Mouse (Mus musculus) MEL (cell line): ENCODE data around the gene Tssk3. TPM values are rescaled to one million over a fixed set of nuclear protein-coding genes. Genes with fewer than 3 reads are reported as not detected.

ENCODE experiments used
- DNase-seq: peaks from one replicate; pipeline ENCODE4 v3.0.0; 2011; ENCODE audit warnings: low read depth, low spot score
- H3K27ac ChIP-seq: 2 replicates; pipeline ENCODE4 v1.5.1; 2012; ENCODE audit warnings: low read depth, mild to moderate bottlenecking, control low read depth, low read length, moderate library complexity; ENCODE audit not compliant: control insufficient read depth
- H3K27me3 ChIP-seq, 2 experiments: fragments of 150-350 bp in 1 of 2; sonication (generic) in 1 of 2; 2 replicates each; pipeline ENCODE4 v1.6.1; 2012; ENCODE audit warnings: low read length in 2 of 2, mild to moderate bottlenecking in 2 of 2, improper control_type of control experiment in 1 of 2, moderate library complexity in 1 of 2; ENCODE audit not compliant: insufficient read depth in 2 of 2, control insufficient read depth in 1 of 2
- H3K36me3 ChIP-seq, 2 experiments: 2 replicates each; pipeline ENCODE4 v1.6.1; 2012 to 2014; ENCODE audit warnings: low read length in 2 of 2, improper control_type of control experiment in 1 of 2, inconsistent platforms in 1 of 2, mild to moderate bottlenecking in 1 of 2; ENCODE audit not compliant: insufficient read depth in 2 of 2, control insufficient read depth in 1 of 2
- H3K4me1 ChIP-seq, 2 experiments: fragments of 150-350 bp in 1 of 2; sonication (generic) in 1 of 2; 2 replicates each; pipeline ENCODE4 v1.6.1; 2012; ENCODE audit warnings: low read length in 2 of 2, improper control_type of control experiment in 1 of 2, mild to moderate bottlenecking in 1 of 2; ENCODE audit not compliant: insufficient read depth in 2 of 2, control insufficient read depth in 1 of 2
- H3K4me3 ChIP-seq, 2 experiments: fragments of 150-350 bp in 1 of 2; sonication (generic) in 1 of 2; 2 replicates each; pipeline ENCODE4 v1.5.1; 2012; ENCODE audit warnings: low read depth in 2 of 2, low read length in 2 of 2, mild to moderate bottlenecking in 2 of 2, moderate library complexity in 2 of 2, control low read depth in 1 of 2, improper control_type of control experiment in 1 of 2; ENCODE audit not compliant: control insufficient read depth in 1 of 2, insufficient read depth in 1 of 2
- H3K79me2 ChIP-seq: 2 replicates; pipeline ENCODE4 v1.6.1; 2012; ENCODE audit warnings: mild to moderate bottlenecking, low read length, moderate library complexity; ENCODE audit not compliant: control insufficient read depth, poor library complexity, insufficient read depth
- H3K9ac ChIP-seq: 2 replicates; pipeline ENCODE4 v1.6.1; 2012; ENCODE audit warnings: low read depth, mild to moderate bottlenecking, control low read depth, low read length, moderate library complexity; ENCODE audit not compliant: control insufficient read depth, poor library complexity, severe bottlenecking
- H3K9me3 ChIP-seq: fragments of 150-350 bp; sonication (generic); replicated peaks from 2 replicates; pipeline ENCODE4 v1.6.1; 2012; ENCODE audit warnings: mild to moderate bottlenecking, low read length, improper control_type of control experiment, moderate library complexity; ENCODE audit not compliant: insufficient read depth
- CHD1 ChIP-seq: IDR thresholded peaks from 2 replicates; pipeline ENCODE4 v1.6.1; 2012; ENCODE audit warnings: low read depth, mild to moderate bottlenecking, inconsistent platforms, low read length, improper control_type of control experiment
- CHD2 ChIP-seq: IDR thresholded peaks from 2 replicates; pipeline ENCODE4 v1.6.1; 2011; ENCODE audit warnings: low read length, improper control_type of control experiment
- JUND ChIP-seq: IDR thresholded peaks from 2 replicates; pipeline ENCODE4 v1.6.1; 2011; ENCODE audit warnings: low read depth, mild to moderate bottlenecking, improper control_type of control experiment, low read length
- MEF2A ChIP-seq: IDR thresholded peaks from 2 replicates; pipeline ENCODE4 v1.6.1; 2014; ENCODE audit warnings: low read depth, mild to moderate bottlenecking, inconsistent platforms, low read length, improper control_type of control experiment; ENCODE audit not compliant: poor library complexity, insufficient replicate concordance, severe bottlenecking; ENCODE audit errors: extremely low read depth
- MXI1 ChIP-seq: IDR thresholded peaks from 2 replicates; pipeline ENCODE4 v1.6.1; 2011; ENCODE audit warnings: mild to moderate bottlenecking, low read depth, low read length, improper control_type of control experiment
- MYB ChIP-seq: IDR thresholded peaks from 2 replicates; pipeline ENCODE4 v1.6.1; 2011; ENCODE audit warnings: mild to moderate bottlenecking, low read depth, low read length, improper control_type of control experiment
- MYC ChIP-seq: IDR thresholded peaks from 2 replicates; pipeline ENCODE4 v1.6.1; 2011; ENCODE audit warnings: low read depth, mild to moderate bottlenecking, low read length, improper control_type of control experiment, moderate library complexity
- POLR2A ChIP-seq, 2 experiments: IDR thresholded peaks; 2 replicates each; pipeline ENCODE4 v1.6.1; 2011 to 2012; ENCODE audit warnings: low read length in 2 of 2, mild to moderate bottlenecking in 2 of 2, control low read depth in 1 of 2, improper control_type of control experiment in 1 of 2, low read depth in 1 of 2, moderate library complexity in 1 of 2; ENCODE audit not compliant: control insufficient read depth in 1 of 2, insufficient read depth in 1 of 2, poor library complexity in 1 of 2
- POLR2AphosphoS2 ChIP-seq: IDR thresholded peaks from 2 replicates; pipeline ENCODE4 v1.6.1; 2011; ENCODE audit warnings: low read length, improper control_type of control experiment
- RAD21 ChIP-seq: IDR thresholded peaks from 2 replicates; pipeline ENCODE4 v1.6.1; 2011; ENCODE audit warnings: mild to moderate bottlenecking, low read depth, low read length, improper control_type of control experiment
- SMC3 ChIP-seq: IDR thresholded peaks from 2 replicates; pipeline ENCODE4 v1.6.1; 2011; ENCODE audit warnings: low read depth, low read length, improper control_type of control experiment
- TBP ChIP-seq: IDR thresholded peaks from 2 replicates; pipeline ENCODE4 v1.8.0; 2011; ENCODE audit warnings: low read depth, low read length, improper control_type of control experiment
- UBTF ChIP-seq: IDR thresholded peaks from 2 replicates; pipeline ENCODE4 v1.6.1; 2012; ENCODE audit warnings: low read depth, mild to moderate bottlenecking, inconsistent platforms, low read length, improper control_type of control experiment, moderate library complexity, borderline replicate concordance; ENCODE audit not compliant: insufficient read depth
- ZC3H11A ChIP-seq: IDR thresholded peaks from 2 replicates; pipeline ENCODE4 v1.6.1; 2012; ENCODE audit warnings: low read depth, mild to moderate bottlenecking, inconsistent platforms, low read length, improper control_type of control experiment
- ZKSCAN1 ChIP-seq: IDR thresholded peaks from 2 replicates; pipeline ENCODE4 v1.6.1; 2012; ENCODE audit warnings: low read depth, mild to moderate bottlenecking, inconsistent platforms, low read length, improper control_type of control experiment, moderate library complexity
- ZMIZ1 ChIP-seq: IDR thresholded peaks from 2 replicates; pipeline ENCODE4 v1.6.1; 2012; ENCODE audit warnings: low read depth, mild to moderate bottlenecking, inconsistent platforms, low read length, improper control_type of control experiment, moderate library complexity
- ZNF384 ChIP-seq: IDR thresholded peaks from 2 replicates; pipeline ENCODE4 v1.6.1; 2012; ENCODE audit warnings: low read depth, mild to moderate bottlenecking, inconsistent platforms, low read length, improper control_type of control experiment
- polyA plus RNA-seq, 2 experiments: library from polyadenylated mRNA; stranded (reverse) in 1 of 2; unstranded in 1 of 2; fragments of >175 nt in 1 of 2; fragments of >200 nt in 1 of 2; gene quantifications; 2 replicates each; pipeline versions ENCODE4 v1.2.1 to v1.2.4; 2012; ENCODE audit warnings: low replicate concordance in 2 of 2, low read depth in 1 of 2; ENCODE audit not compliant: insufficient read length in 2 of 2, insufficient read depth in 1 of 2, missing spikeins in 1 of 2
- total RNA-seq: library from RNA; depleted of rRNA; stranded (reverse); fragments of 300-350 nt; gene quantifications from 2 replicates; pipeline ENCODE4 v1.2.3, GENCODE M21; 2012

Gene Tssk3
- total and polyA plus RNA-seq, 3 experiments = not detected

GRCm38 (mm10) chr4:129502901-129503444 lies 12.2 kb upstream of the Tssk3 start:
- Histone ChIP-seq H3K9ac (no peak overlapping the region), H3K4me3 (no peak overlapping the region), H3K36me3 (0 out of 4 replicates have a peak, but pooled peaks cover 0 to 3% of the 10 kb centered on the region in 2 experiments), H3K27me3 (no peaks in the 10 kb centered on the region), H3K4me1 (peaks cover 3 to 16% of the 10 kb centered on the region in 2 experiments), H3K79me2 (no peaks in the 10 kb centered on the region), H3K27ac (no peak overlapping the region), H3K9me3 (no peaks in the 10 kb centered on the region)
- no peak for DNase-seq
- TF ChIP-seq CHD1 (no peak), SMC3 (no peak), JUND (no peak), TBP (no peak), UBTF (no peak), RAD21 (no peak), POLR2AphosphoS2 (no peak)

GRCm38 (mm10) chr4:129502327-129502888 lies 11.6 kb upstream of the Tssk3 start:
- TF ChIP-seq MYB = no peak
- no peak for TF ChIP-seq ZKSCAN1
- TF ChIP-seq JUND = no peak
- no peak for TF ChIP-seq MYC
- no peak for TF ChIP-seq MXI1
- TF ChIP-seq POLR2A (IDR thresholded peaks at IDR 0.05; ENCODE audit: control insufficient read depth in 1 of 2, insufficient read depth in 1 of 2, low read depth in 1 of 2, low read length in 2 of 2, poor library complexity in 1 of 2) = no peak
- no peak for TF ChIP-seq POLR2AphosphoS2
- no peak for TF ChIP-seq ZNF384
- TF ChIP-seq MEF2A = no peak
- no peak for TF ChIP-seq ZMIZ1
- no peak for TF ChIP-seq ZC3H11A
- TF ChIP-seq CHD2 = no peak
- Histone ChIP-seq H3K4me1 (peaks cover 3 to 12% of the 10 kb centered on the region in 2 experiments), H3K9me3 (no peaks in the 10 kb centered on the region), H3K4me3 (no peak overlapping the region), H3K9ac (no peak overlapping the region), H3K79me2 (no peaks in the 10 kb centered on the region), H3K27me3 (no peaks in the 10 kb centered on the region), H3K27ac (no peak overlapping the region), H3K36me3 (0 out of 4 replicates have a peak, but pooled peaks cover 0 to 3% of the 10 kb centered on the region in 2 experiments)
- no peak for DNase-seq
